Mouse (Mus musculus) NIH3T3 (cell line): ENCODE data around the gene Rasa2.
"Not testable (repeated sequence)": the region's sequence is repeated elsewhere in the genome, so short reads cannot be mapped to it uniquely, and the experiment has no call there.

ENCODE experiments used
- DNase-seq: peaks from one replicate; pipeline ENCODE4 v3.0.0-alpha.2; 2012; ENCODE audit warnings: low read depth

The Rasa2 gene

DNA sequence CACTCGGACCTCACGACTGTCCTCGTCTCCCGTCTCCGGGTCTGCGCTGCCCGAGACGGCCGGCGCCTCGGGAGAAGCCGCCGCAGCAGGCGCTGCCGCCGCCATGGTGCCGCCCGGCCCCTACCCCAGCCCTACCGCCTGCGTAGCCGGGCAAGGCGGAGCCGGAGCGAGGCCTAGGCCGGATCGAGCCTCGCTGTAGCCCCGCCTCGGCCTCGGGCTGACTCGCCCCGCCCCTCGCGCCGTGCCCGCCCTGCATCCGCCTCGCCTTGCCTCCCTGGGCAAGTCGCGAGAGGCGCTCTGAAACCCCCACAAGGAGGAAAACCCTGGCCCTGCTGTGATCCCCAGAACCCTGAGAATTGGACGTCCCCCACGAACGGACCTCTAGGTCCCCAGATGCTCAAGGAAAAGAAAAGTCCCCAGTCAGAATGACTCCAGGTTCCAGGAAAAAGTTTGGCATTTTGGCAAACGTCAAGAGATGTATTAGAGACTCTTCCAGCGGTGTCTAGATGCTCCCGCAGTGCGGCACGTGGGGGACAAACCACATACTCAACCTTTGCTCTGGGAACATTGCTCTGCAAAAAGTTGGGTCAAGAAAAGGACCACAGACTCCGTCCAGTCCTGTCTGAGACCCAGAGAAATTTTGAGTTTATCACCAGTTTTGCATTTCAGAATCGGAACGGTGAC, at the start of gene Rasa2:
TSS of gene Rasa2 (minus strand) at position 229 of the 684 bp plus-strand sequence.
- DNase-seq = peak; percentile 93

DNA sequence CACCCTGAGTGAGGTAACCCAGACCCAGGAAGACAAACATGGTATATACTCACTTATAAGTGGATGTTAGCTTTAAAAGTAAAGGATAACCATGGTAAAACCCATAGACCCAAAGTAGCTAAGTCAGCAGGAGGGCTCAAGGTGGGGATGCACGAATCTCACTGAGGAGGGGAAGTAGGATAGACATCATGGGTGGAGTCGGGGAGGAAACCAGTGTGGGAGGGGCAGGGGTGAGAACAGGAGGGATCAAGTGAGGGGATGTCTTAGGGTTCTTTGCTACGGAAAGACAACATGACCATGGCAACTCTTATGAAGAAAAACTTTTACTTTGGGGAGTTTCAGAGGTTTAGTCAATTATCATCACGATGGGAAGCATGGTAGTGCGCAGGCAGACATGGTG, 47.2 kb upstream of the Rasa2 start:
- no peak for DNase-seq

DNA sequence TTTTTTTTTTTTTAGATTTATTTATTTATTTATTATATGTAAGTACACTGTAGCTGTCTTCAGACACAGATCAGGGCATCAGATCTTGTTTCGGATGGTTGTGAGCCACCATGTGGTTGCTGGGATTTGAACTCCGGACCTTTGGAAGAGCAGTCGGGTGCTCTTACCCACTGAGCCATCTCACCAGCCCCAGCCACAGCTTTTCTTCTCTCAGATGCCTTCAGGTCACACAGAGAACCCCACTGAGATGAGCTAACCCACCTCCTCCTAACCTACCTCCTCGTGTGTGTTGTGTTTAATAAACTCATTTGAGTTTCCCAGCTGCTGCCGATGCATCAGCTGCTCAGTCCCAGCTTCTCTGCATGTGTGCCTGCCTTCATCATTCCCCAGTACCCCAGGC, 46.3 kb upstream of the Rasa2 start:
- DNase-seq = not testable (repeated sequence)

DNA sequence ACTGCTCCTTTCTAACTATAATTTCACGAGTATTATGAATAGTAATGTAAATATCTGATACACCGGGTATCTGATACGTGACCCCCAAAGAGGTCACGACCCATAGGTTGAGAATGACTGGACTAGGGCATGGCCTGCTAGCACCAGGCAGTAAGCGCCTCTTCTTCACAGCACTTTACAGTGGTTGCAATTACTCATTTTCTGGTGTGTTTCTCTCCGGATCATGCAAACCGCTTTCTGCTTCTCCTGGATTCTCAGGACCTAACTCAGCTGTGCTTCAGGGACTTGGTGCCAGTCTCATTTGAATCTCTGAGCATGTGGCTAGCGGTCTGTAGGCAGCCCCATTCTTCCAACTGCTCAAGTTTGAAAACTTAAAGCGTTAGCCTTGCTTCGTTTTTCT, 45.3 kb upstream of the Rasa2 start:
- DNase-seq = no peak

DNA sequence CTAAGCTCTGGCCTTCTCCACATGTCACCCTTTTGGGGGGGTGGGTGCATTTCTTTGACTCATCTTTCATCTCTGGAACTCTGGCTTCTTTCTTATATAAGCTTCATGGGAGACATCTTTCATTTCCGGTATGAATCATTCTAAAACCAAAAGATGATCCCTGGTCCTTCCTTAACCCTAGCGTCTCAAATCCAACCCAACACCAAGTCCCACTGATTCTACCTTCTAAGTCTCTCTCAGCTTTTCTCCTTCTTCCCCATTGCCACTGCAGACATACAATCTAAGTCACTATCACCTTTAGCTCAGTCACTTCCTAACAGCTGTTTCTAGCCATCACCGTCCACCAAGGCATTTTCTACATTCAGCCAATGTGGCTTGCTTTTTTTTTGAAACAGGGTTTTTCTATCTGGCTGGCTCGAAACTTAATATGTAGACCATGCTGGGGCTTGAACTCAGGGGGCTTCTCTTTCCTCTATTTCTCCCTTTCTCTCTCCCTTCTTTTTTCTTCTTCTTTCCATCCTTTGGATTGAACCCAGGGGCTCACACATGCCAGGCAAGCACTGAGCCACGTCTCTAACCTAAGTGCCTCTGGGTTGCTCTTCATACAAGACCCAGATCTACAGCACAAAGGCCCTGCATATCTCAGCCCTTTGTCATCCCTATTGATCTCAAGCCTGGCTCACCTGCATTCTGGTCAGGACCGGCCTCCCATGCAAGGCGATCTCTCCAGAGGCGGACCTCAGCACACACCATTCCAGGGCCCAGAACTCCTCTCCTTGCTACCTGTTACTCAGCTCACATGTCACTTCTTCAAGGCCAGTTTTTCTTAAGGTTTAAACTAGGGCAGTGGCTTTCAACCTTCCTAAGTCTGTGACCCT, 44.6 kb upstream of the Rasa2 start:
- no peak for DNase-seq

DNA sequence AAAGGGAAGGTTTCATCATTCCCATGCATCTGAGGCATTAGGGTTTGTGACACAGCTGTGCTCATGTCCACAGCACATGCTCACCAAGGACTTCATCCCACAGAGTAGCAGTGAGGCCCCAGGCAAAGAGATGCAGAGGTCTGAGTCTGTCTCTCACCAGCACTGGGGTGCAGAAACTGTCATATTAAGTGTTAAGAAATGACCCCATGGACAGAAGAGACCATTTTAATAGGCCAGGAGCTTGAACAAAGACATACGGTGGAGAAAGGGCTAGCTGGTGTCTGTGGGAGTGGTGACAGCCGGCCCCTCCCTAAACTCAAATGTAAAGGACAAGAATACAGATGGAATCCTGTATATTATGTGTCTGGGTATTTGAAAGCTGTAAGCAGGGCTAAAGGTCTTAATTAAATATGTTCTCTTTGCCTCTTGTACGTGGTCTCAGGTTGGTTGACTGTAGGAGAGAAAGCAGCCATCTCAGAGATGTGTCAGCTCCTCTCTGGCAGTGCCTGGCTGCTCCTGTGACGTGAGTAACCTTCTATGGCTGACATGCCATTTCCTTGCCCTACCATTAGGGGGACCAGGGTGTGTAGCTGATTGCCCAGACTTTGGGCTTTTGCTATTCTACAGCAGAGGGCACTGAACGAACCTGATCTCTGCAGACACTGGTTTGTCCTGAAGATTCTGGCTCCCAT, 43.8 kb upstream of the Rasa2 start:
- DNase-seq = peak; percentile 75

DNA sequence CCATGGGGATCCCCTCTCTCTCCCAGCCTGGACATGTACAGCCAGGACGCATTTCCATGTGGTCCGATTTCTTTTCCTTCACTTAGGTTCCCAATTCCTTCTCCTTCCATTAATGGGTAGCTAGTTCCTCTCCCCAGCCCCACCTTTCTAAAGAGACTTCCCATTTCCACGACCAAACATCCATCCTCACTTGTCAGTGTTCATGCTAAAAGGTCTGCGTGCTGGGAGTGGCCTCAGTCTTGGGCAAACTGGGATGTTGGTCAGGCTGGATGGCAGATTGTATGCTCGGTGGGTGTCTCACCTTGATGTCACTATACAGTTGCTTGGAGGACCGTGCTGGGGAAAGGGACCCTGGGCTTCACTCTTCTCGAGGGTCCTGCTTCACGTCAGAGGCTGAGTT, 42.9 kb upstream of the Rasa2 start:
- no peak for DNase-seq

DNA sequence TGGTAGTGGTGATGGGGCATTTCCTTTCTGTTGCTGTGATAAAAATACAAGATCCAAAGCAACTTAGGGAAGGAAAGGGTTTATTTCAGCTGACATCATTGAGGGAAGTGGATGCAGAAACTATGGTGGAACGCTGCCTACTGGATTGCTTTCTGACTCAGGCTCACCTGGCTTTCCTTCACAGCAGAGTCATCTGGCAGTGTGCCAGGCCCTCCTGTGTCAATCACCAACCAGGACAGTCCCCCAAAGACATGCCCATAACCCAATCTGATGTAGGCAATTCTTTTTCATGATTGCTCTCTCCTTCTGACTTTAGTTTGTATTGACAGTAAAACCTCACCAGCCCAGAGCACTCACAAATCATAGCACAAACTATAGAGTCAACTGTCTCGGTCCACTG, 41.0 kb upstream of the Rasa2 start:
- DNase-seq = no peak

DNA sequence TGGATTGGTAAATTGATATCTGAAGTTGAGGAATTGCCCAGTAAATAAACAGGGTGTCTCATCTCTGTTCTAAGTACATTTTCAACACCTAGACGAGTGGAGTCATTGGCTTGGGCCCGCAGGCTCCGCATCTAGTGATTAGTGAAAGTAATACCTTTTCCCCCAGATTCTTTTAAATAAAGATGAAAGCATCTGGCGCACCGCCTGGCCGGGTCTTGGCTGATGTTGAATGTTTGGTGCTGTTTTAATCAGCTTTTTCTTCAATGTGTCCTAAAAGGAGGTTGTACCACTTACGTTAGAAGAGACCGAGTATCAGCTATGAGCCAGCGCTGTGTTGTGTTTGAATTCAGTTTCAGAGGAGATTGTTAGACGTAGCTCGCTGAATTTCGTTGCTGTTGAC, 39.8 kb upstream of the Rasa2 start:
- no peak for DNase-seq

DNA sequence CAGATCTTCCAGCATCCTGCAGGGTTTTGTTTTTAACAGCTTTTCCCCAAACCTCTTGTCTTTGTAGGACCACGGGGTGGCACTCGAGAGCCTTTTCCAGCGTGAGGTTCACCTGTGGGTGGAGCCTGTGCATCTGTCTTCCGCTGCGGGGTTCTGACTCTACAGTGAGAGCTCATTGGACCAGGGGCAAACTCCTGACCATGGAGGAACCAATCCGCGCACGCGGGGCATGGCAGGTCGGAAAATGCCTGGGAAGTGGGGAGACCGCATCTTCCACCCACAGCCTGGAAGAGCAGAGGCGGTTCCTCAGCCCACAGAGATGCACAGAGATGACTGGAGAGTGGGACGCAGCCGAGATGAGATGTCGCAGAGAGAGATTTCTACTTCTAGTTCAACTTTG, 38.5 kb upstream of the Rasa2 start:
- peak; percentile 96 for DNase-seq

DNA sequence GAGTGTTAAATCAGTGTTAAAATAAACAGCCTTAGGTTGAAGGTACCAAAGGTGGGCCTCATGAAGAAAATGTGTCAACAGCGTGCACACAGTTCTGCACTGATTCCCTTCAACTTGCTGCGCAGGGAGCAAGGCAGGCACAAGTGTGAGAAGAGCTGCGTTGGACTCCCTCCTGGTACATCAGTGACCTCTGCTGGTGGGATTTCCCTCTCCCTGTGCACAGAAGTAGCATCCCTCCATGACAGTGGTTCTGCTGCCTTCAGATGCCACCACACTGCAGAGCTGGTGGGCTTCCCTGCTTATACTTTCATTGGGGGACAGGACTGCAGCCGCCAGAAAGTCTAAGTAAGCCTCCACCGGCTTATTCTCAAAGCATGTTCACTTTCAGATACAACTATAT, 37.2 kb upstream of the Rasa2 start:
- peak; percentile 85 for DNase-seq

DNA sequence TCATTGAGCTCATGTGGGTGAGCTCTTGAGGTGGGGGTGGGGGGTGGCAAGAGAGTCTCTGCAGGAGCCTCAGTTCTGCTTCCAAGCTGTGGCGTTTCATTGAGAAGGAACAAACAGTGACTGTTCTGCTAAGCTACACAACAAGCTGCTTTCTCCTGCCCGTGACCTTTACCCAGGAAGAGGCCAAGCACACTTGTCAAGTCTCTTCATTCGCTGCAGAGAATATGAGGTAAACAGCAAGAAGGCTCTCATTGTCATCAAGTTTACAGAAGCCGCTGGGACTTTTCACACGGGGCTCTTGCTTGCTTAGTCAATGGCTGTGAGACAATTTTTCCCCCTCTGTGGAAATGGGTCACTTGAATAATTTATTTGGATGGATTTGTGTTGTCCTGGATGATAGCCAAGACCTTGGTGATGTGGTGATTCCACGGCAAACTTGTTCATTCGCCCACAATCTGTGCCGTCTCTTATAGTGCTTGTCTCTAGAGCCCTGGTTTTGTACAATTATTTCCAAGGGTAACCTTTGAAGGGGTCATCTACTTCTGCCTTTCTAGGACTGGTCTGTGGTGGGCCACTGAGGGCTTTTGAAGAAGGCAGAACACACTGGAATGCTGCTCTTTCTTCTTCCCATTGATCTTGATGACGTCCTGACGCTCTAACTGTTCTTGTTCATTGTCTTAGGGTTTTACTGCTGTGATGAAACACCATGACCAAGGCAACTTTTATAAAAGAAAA, 29.3 kb upstream of the Rasa2 start:
- DNase-seq = no peak

DNA sequence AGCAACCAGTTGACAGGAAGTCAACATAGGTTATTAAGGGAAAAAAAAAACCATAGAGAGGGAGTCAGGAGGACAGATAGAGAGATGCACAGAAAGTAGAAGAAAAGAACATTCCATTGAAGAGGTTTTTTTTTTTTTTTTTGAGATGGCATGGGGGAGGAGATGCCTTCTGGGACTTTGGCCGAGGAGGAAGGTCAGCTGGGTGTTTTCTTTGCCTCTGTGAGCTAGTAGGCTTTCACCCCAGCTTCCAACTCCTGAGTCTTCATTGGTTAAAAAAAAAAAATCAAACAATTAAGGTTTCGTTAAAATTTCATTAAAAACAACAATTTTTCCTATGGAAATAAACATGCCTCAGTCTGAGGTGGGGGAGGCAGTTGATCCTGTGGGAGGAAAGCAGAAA, 28.4 kb upstream of the Rasa2 start:
- no peak for DNase-seq

DNA sequence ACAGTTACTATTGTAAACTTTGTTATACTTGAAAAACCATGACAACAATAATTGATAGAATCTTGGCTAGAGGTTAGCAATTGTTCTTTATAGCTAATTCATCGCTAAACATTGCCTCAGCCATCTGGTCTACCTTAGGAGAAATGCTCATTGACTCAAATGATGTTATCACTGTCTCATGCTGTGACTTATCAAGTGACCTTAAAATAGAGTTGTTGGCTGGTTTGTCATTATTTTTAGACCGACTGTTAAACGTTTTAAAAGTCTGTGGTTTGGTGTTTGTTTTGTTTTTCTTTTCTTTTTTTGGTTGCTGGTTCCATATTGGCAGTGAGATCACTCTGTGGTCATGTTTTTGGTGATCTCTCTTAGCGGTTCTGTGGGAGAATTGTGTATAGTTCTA, 22.1 kb upstream of the Rasa2 start:
- DNase-seq = no peak

DNA sequence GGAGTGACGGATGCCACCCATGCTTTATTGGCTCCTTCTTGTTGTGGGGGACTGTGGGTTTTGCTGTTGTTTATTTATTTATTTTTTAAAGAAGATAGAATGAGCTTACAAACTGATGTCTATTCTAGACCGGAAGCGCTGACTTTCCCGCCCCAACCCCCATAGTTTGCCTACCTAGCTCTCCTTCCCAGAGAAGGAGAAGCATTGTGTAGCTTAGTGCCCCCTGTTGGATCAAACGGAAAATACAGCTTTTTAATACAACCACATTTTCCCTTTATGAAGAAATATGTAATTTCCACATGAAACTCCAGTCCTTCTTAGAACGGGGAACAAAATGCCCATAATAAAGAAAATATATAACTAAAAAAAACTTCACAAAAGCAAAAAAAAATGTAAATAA, 21.3 kb upstream of the Rasa2 start:
- DNase-seq = peak; percentile 55

DNA sequence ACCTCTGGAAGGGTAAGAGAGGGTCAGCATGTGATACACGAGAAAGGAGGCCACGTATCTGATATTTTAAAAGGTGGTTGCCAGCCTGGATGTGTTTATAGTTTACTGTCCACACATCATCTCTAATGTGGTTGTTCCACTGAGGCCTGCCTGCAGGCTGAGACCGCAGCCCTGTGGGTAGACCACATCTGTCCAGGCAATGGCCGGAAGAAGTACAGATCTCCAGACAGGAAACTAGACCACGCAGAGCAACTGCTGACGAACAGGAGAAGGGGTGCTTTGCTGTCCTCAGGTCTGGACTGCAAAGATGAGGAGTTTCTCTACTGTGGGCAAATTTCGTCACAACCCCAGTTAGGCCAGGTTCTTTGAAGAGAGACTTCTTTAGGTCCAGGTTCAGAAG, 19.4 kb upstream of the Rasa2 start:
- no peak for DNase-seq

DNA sequence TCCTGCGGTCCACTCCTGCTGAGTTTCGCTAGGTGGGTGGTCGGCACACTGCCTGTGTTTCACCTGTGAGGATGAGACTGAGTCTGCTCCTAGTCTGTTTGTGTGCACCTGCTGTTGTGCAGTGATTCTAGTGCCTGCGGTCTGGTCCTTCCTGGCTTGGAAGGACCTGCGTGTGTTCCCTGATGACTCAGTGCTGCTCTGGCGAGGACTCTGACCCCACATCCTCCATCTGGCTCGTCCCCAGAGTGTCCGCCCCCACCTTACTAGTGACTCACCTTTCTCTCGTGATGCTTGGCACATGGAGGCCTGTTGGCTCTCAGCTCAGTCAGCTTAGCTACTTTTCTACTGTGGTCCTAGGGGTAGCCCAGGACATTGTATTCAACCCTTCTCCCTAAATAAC, 18.5 kb upstream of the Rasa2 start:
- peak; percentile 85 for DNase-seq

DNA sequence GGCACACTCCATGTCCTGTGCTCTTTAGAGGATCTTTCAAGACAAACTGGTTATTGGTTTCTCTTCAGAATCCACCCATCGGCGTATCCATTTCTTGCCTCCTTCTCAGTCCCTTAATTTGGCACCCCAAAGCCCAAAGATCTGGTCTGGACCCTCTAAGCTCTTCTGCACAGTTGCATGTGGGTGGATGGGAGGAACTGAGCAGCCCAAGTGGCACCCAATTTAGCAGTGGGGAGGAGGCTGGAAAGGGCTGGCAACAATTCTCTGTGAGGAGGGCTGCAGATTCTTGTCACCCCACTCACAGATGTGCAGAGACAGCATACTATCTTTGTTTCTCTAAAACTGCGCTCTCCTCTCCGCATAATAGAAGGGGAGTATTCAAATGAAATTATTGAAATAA, 17.9 kb upstream of the Rasa2 start:
- no peak for DNase-seq

DNA sequence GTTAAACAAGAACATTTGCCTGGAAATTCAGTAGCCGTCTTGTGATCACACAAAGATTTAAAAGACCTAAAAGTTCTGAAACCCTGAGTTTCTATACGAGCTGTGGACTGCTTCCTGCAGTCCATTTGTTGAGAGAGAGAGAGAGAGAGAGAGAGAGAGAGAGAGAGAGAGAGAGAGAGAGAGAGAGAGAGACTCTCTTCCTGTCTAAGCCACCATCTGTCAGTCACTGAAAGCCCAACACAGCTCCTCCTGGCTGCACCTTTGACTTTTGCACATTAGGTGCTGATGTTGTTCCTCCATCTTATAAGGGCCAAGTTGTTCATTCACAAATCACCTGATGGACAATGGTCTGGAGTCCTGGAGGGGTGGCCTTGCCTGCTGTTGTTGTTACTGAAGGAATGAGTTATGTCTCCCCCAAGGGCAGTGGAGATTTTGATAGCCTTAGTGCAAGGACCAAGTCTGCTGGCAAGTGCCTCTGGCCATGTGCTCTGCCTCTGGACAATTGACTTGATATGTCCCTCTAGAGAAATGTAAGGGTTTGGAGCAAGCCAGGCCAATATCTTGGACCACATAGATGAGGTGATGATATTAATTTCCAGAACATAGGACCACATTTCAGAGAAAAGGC, 15.4 kb upstream of the Rasa2 start:
- no peak for DNase-seq

DNA sequence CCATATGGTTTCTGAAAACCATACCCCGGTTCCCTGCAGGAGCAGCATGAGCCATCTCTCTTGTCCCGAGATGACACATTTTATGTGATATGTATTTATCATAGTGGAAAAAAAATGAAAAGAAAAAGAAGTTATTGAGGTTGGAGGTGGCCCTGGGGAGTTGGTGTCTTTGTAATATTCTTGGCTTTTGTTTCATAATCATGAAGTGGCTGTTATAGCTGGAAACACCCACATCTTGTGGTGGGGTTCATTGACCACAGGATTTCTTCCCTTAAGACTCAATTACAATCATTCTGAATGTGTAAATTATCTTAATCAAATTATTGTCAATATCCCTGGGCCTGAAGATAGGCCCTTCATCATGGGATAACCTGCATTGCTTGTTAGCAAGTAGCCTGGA, 13.4 kb upstream of the Rasa2 start:
- DNase-seq = no peak

DNA sequence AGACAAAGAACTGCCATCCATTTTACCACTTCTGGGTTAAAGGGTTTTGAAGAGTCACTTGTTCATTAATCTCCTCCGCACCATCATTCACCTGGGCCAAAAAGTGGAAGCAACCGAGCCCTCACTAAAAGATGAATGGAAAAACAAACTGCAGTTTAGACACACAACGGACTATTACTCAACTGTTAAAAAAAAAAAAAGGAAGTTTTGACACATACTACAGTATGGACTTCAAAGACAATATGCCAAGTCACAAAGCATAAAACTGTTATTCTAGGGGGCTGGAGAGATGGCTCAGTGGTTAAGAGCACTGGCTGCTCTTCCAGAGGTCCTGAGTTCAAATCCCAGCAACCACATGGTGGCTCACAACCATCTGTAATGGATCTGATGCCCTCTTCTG, 12.6 kb upstream of the Rasa2 start:
- not testable (repeated sequence) for DNase-seq

DNA sequence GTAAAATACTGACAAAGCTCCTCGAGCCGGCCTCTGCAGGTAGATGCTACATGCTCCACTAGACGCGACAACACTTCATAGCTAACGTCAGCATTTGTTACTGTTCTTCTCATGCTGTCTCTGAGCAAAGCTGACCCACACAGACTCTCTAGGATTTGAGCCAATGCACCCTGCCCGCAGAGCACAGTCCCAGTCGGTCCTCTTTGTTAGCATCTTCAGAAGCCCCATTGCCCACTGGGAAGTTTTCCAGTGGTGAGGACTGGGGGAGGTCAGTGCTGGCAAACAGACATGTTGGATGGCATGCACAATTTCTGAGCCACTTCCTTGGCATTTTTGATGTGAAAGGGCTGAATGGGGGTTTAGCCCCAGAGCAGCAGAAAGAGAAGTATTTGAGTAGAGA, 8.0 kb upstream of the Rasa2 start:
- no peak for DNase-seq
